Mouse (Mus musculus) liver, adult 2 months (tissue): ENCODE measurements around the gene Apoh.

Experiments
- CTCF ChIP-seq: fragments of 200-500 bp; IDR thresholded peaks from 2 replicates; pipeline ENCODE4 v1.5.1; 2011; ENCODE audit warnings: low read depth, low read length, control low read depth
- POLR2A ChIP-seq: fragments of 200-500 bp; IDR thresholded peaks from 2 replicates; pipeline ENCODE4 v1.6.1; 2011; ENCODE audit warnings: low read length, control low read depth; ENCODE audit not compliant: insufficient read depth; ENCODE audit errors: extremely low read depth

- TF ChIP-seq CTCF = no peak
- TF ChIP-seq POLR2A = no peak
These were observed 34.9 kb upstream of the Apoh start for GRCm38 (mm10) chr11:108308253-108308652.
